Mouse (Mus musculus) brain, embryonic 18.5 days (tissue): ENCODE data around the gene Nop16.
A peak's percentile ranks its signal among the peaks of the same experiment; 100 is the strongest.
"Not testable (repeated sequence)": the region's sequence is repeated elsewhere in the genome, so short reads cannot be mapped to it uniquely, and the experiment has no call there.

Experiments used
- DNase-seq: peaks from one replicate; pipeline ENCODE4 v3.0.0-alpha.2; 2012; ENCODE audit warnings: low read depth, low spot score

Nop16 gene

DNA sequence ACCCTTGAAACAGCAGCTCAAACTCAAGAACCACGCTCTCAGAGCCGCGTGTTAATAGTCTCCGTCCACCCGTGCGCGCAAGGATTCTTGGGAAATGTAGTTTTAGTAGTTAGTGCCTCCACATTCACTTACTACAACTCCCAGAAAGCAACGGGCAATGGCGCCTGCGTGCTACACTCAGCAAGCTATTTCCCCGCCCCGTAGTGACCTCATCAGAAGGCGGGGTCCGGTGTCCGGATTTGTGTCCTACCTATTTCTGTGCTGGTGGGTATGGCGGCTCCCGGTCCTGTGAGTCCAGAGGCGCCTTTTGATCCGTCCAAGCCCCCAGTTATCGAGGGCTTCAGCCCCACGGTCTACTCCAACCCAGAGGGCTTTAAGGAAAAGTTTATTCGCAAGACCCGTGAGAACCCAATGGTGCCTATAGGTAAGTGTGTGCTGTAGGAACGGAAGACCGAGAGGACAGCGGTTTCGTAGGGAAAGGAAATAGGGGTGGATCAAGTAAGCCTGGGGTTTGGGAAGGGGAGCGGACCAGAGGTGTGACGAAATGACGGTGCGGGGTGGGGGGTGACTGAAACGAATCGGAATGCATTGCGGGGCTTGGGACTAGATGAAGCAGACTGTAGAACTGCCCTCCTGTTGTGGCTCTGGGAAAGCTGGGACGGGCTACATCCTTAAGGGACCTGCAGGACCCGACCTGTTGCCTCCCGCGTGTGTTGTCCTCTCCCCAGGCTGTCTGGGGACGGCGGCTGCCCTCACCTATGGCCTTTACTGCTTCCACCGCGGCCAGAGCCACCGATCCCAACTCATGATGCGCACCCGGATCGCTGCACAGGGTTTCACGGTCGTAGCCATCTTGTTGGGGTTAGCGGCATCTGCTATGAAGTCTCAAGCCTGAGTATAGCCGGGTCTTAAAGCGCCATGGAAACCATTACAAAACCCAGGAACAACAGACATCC lies at the start of gene Nop16, which contains the start of gene Higd2a:
Gene Nop16 (minus strand): TSS at position 95 of the 956 bp plus-strand sequence.
Gene Higd2a (plus strand): TSS at position 212 of the 956 bp plus-strand sequence.
- DNase-seq, result peak; percentile 96

DNA sequence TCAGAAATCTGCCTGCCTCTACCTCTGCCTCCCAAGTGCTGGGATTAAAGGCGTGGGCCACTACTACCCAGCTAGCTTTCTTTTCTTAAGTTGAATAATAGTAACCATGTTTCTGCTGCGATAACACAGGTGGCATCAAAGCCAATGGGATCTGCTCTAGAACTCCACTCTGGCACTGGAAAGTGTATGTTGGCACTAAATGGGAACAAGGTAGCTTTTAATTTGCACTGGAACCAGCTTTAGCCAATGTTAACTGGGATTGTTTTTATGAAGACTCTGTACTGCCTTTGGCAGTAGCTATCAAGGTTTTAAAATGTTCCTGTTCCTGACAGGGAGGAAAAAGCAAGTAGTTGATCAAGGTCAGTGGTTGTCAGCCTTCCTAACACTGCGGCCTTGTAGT lies 45.1 kb upstream of the Nop16 start:
- DNase-seq, result no peak

DNA sequence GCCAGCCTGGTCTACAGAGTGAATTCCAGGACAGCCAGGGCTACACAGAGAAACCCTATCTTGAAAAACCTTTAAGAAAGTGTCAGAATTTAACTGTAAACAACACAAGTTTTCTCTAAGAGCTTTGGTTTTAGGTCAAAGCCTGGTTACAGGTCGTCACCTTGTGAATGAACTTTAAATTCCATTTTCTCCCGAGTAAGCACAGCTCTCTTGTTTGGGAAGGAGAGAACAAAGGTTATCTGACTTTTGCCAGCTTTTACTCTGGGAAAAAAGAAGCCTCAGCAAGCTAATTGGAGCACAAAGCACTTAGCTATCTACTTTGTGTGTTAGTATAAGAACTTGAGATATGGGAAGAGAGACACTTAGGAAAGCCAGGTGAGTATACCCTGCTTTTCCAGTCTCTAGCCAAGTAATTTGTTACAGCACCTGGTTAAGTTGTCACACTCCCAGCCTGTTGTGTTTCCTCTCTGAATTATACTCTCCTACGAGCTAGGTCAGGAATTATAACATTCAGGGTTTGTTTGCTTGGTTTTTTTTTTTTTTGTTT lies 42.9 kb upstream of the Nop16 start:
- no peak for DNase-seq

DNA sequence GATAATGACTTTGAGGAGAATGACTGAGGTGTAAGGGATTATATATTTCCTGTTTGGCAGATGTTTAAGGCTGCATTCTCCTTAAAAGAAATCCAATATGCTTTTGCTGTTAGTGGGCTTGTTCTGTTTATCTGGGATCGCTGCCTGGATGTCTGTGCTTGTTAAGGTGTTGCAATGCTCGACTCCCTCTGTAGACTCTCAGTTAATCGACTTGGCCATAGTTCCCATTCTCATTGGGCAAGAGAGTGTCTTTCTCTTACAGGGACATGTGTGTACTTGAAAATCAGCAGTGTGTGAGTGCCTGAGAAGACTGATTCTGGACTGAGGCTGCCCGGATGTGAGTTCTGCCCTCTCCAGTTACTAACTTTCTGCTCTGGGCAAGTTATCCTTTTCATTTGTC lies 39.2 kb upstream of the Nop16 start:
- no peak for DNase-seq

DNA sequence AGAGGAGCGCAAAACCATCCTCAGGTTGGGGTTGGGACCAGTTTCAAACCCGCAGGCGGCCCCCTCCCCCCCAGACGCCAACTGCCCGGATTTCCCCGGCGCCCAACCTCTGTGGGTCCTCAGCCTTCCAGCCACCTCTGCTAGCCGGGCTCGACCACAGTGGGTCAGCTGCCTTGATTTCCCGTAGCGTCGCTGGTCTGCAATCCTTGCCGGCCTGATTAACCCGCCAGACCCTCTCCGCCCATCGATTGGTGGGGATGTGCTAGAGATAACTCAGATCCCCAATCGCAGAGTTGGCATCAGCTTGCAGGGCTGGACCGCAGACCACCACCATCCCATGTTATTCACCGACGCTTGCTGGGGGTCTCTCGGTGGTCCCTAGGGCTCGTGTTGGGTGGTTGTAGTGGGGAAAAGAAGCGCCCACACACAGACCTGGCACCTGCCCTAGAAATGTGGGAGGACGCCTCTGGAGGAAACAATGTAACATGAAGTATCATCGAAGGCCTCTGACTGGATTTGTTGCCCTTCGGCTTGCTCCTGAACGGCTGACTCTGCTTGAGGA lies 32.2 kb upstream of the Nop16 start:
- DNase-seq, result no peak

DNA sequence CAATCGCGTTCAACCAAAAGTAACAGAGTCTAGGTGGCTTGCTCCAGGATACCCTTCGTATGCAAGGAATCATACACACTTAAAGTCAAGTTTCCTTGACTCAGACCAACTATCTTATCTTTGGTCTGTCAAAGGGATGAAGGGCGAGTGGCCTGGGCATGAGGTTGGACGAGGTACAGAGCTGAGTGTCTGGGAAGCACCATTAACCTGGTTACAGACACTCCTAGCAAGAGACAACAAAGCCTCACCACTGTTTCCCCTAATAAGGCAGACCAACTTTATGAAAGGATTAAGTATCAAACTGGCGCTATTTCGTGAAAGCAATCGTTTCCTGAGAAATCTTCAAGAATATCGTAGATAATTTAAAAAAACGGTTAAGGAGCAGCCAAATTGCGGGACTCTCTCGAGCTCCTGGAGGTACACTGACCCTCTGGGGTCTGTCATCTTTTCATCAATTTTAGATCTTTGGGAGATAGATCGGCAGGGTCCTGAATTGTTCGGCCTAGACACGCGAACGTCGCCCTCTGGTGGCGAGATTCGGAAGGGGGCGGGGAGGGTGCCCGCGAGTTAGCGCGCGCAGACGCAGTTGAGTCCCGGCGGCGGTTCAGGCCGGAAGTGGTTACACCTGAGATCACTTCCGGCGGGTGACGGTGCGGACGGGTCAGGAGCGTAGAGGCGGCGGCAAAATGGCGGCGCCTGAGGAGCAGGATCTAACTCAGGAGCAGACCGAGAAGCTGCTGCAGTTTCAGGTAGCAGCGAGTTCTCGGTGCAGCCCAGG lies 31.5 kb upstream of the Nop16 start, which contains the start of gene Faf2:
Gene Faf2 (plus strand): TSS at position 630 of the 778 bp plus-strand sequence.
- peak; percentile 89 for DNase-seq

DNA sequence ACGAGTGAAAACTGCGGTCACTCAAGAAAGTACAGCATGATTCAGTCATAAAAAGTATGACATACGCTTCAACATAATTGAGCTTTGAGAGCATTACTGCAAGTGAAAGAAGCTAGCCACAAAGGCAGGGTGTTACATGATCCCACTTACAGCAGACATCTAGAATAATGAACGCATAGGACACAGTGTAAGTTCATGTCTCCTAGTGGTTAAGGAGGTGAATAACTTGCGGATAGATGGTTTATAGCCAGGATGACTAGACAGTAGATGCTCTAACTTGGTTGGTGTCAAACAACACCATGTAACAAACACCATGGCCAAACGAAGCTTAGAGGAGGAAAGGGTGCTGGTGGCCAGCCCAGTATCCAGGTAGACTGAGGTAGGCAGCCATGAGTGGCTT lies 27.1 kb upstream of the Nop16 start:
- DNase-seq, result no peak

DNA sequence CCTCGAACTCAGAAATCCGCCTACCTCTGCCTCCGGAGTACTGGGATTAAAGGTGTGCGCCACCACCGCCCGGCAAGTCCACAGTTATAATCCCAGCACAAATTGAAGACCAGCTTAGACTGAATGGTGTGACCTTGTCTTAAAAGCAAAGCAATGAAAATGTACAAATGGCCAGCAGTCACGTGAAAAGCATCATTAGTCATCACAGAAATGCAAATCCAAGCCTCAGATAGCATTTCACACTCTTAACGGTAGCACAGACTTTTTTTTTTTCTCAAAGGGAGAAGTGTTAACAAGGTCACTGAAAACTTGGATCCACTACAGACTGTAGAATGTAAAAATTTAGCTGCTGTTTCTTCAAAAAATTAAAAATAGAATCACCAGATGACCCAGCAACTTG lies 26.4 kb upstream of the Nop16 start:
- DNase-seq, result no peak

DNA sequence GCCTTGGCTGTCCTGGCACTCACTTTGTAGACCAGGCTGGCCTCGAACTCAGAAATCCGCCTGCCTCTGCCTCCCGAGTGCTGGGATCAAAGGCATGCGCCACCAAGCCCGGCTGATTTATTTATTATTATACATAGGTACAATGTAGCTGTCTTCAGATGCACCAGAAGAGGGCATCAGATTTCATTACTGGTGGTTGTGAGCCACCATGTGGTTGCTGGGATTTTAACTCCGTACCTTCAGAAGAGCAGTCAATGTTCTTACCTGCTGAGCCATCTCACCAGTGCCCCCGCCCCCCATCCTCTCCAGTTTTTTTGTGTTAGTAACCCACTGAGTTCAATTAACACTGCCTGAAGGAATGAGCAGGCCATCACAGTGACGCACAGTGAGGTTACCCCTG lies 23.3 kb upstream of the Nop16 start:
- not testable (repeated sequence) for DNase-seq

DNA sequence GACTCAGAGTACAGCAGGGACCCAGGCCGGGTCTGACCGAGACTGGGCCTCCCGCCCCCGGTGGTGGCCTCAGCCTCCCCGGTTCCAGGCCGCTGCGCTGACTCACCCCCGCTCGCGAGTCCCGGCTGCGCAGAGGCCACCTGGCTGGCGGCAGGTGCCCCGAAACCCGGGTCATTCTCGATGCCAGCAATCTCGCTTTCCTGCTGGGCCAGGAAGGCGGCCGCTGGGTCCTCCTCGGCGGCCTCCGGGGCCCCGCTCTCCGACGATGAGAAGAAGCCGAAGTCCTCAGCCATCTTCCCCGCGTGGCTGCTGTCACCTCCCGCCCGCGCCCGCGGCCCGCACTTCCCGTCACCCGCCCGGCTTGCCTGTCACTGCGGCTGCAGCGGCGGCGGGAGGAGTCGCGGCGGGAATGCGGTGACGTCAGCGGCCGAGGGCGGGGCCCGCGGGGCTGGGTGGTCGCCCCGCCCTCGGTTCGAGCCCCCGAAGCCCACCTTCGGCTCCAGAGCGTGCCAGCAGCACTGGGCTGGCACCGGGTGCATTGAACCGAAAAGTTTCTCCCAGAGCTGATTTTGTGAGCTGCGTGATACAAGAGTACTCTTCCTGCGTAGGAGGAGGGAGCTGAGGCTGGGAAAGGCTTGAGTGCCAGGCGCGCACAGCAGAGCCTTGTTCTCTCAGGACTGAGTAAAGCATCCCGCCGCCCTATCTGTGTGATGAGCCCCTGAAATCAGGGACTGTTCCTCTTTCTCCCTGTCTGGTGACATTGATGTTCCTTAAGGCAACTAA lies 21.3 kb upstream of the Nop16 start, which contains the start of gene Cltb:
Gene Cltb (minus strand): TSS at position 373 of the 783 bp plus-strand sequence.
- no peak for DNase-seq

DNA sequence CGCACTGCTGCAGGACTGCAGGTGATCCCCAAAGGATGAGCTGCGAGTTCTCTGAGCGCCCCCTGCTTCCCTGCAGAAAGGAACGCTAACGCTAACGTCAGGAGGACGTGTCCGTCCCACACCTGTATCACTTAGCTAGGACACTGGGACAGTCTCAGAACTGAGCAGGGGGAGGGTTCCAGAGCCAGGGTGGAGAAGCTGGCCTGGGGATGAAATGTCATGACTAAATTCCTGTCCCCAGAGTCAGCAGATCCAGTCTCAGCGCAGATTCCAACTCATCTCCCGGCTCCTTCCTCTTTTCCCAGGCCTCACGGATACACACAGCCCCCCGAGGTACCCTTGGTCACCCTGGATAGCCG lies 20.7 kb upstream of the Nop16 start:
- no peak for DNase-seq

DNA sequence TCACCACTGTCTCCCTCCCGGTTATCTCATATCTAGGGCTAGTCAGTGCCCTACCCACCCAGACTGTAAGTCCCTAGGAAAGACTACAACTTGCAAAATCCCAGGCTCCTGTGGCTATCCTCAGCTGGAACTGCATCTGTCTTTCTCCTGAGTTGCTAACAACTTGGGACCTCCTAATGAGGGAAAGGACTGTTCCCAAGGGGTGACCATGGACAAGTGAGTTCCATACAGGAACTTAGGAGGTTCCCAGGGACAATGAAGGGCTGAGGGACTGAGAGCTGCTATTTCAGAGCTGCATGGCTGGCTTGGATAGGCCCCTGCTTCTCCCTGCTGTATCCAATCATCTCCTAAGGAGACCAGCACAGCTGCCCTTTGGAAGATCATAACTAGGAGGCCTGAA lies 19.4 kb upstream of the Nop16 start:
- no peak for DNase-seq

DNA sequence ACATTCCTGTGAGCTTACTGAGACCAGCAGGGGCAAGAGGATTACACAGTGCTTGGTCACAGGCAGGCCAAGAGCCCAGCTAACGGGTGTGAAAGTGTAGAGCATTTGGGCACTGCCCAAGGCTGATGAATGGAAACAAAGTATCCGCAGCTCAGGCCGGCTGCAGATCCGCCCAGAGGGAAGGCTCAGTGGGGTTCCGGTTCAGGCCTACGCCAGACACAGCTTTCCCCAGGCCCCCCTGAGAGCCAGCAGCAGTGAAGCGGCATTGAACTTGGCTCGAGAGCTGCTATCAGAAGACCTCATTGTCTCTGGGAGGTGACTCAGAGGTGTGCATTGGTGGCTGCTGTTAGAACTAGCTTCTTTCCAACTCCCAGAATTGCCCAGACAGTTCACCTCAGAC lies 18.8 kb upstream of the Nop16 start:
- DNase-seq, result no peak

DNA sequence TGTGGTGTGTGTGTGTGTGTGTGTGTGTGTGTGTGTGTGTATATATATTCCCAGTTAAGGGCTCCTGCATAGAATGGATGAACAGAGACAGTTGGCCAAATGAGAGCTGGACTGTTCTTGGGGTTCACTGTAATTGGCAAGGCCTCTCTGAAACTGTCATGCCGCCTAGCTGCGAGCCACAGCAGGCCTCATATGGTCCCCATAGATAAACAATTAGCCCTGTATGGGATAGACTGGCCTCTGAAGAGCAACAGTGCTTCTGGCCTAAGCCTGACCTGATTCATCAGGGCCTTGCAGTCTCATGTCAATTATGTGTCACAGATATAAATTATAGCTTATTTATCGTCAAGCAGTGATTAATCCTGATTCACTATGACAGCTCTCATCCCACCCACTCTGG lies 18.1 kb upstream of the Nop16 start:
- no peak for DNase-seq

DNA sequence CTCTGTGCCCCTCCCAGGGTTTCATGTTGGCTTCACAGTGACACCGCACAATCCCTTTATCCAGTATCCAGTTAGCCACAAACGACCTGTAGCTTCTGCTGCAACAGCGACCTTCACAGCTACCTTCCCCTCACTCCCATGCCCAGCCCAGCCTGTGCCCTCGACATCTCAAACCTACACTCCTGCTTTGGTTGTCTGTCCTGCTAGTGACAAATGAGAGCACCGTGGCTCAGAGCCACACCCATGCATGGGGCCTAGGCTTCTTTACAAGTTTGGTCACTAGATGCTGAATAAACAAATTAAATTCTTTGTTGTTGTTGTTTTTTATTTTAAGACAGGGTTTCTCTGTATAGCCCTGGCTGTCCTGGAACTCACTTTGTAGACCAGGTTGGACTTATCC lies 17.3 kb upstream of the Nop16 start:
- no peak for DNase-seq

DNA sequence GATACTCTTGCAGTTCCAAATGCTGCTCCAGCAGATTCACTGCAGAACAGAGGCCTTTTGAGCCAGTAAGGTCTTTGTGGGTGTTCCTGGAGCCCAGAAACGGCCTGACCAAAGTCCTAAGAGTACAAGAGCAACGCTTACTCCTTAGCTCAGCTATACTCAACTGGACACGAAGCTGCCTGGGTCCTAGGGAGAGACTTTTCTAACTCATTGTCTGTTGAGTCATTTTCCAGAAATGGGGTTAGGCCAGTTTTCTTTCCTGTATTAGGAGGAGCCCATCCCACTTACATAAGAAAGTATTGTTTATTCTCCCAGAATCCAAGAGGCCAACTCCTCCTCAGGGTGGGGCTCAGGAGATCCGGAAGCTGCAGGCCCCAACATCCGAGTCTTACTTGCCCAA lies 15.5 kb upstream of the Nop16 start:
- no peak for DNase-seq

DNA sequence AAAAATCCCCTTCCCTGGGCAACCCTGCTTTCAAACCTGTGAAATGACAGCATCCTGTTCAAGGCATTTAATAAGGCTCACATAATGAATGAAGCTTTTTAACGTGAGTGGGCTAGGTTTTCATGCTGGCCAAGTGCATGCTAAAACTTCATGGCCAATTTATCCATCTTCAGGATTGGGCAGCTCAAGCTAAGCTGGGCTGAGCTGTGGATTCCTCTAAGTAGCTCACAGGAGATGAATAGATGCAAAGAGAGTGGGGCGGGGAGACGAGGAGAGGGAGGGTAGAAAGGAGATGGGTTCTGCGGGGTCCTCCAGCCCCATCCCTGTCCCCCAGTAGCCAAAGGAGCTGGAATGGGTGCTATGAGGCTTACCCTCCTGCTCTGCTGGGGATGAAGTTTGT lies 14.3 kb upstream of the Nop16 start:
- no peak for DNase-seq

DNA sequence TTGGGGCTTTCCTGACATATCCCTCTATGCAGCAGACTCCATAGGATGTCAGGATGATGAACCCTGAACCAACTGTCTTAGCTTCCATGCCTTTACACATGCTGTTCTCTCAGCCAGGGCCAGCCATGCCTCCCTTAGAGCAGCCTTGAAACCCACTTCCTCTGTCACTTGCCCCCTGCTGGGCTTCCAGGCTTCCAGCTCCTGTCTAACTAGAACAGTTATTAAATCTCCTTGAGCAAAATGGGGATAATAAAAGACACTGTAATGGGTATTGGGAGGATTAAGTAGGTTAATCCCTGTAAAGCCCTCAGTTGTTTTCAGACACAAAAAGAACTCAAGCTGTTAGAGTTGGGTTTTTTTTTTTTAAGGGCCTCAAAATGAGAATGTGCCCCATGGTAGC lies 13.6 kb upstream of the Nop16 start:
- DNase-seq, result no peak

DNA sequence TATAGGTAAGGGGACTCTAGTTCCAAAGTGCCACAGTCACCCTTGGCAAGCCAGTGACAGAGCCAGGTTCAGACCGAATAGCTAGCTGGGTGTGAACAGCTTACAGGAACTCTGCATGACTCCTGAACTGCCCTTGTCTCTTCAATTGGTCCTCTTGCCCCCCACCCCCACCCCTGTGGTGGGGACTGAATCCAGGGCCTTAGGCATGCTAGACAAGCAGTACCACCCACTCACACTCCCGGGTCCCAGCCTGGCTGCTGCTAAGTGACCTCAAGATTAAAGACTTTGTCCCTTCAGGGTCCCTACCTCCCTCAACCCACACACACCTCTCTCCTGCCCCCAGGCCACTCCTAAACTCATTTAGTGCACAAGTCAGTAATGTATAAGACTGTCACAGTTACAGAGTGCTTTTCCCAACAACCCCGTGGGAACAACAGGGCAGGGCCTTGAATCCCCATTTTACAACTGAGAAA lies 12.8 kb upstream of the Nop16 start:
- DNase-seq, result no peak

DNA sequence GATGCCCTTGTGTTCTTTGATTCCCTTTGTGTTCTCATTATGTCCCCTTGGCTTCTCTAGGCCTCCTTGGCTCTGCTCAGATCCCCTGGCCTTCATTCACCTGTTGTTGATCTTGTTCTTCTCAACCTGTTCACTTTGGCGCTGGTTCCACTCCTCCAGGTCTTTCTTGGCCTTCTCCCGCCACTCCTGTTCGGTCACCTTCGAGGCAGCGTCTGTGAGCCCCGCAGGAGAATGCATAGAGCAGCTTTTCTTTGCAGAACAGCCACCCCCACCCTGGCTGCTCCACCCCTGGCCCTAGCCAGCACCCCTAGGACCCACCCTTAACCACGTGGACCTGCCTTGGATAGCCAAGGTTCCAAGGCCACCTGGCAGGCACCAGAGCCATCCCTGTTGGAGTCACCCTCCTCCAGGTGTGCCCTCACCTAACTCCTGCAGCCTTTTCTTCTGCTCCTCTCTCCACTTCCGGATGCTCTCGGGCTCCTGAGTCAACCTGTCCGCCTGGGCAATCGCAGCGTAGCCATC lies 8.8 kb upstream of the Nop16 start:
- no peak for DNase-seq

DNA sequence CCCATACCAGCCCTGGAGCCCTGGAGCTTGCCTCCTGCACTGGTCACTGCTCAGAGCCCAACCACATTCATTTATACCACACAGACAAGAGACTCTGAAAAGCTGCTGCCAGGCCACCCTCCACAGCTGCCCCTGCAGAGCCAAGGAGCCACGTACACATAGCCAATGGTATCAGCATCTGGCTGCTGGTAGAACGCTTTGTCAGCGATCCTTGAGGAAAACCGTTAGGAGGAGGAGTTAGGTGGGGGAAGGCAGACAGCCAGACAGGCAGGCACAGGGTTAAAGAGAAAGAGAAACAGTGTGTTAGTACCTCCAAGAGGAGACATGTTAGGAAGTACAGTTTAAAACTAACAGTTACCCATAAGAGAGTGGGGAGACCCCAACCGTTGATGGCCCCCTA lies 7.0 kb upstream of the Nop16 start:
- no peak for DNase-seq
